Mouse (Mus musculus) mature B cell (primary cell): ENCODE measurements around the gene Btaf1.
"Not testable (repeated sequence)": the region's sequence is repeated elsewhere in the genome, so short reads cannot be mapped to it uniquely, and the experiment has no call there.

Experiments used
- in situ Hi-C: fragments of 300-500 bp; cut with MboI; formaldehyde crosslinking; loops from 2 replicates; pipeline ENCODE4 v1.14.3; 2019

Gene Btaf1

DNA sequence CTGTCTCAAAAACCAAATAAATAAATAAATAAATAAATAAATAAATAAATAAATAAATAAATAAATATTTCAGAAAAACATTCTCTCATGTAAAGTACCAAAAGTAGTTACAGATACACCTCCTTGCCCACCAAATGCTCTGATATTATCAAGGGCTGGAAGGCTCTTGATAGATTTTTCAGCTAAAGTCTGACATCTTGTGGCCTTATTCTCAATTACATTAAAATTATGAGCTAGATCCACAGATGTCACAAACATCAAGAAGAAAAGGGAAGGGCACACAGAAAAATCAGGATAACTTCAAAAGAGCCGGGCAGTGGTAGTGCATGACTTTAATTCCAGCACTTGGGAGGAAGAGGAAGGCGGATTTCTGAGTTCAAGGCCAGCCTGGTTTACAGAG is 3.9 kb upstream of the Btaf1 start:
- in situ Hi-C loops = no loop called here

DNA sequence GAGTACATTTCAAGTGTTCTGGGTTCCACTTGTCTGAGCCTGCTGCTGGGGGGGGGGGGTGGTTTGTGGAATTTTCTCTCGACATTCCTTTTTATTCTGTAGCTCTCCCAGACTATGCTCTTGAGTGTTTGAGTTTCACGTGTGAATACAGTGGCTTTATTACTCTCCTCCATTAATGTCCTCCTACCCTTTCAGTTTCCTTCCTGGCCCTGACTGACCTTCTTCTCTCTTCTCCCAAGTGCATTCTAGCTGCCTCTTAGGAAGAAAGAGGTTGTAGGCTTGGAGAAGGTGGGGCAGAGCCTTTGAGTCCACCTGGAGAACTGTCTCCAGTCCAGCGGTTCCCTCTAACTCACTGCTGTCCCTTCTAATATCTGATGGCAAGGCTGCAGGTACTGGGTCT is 2.9 kb upstream of the Btaf1 start:
- in situ Hi-C loops = no loop called here

DNA sequence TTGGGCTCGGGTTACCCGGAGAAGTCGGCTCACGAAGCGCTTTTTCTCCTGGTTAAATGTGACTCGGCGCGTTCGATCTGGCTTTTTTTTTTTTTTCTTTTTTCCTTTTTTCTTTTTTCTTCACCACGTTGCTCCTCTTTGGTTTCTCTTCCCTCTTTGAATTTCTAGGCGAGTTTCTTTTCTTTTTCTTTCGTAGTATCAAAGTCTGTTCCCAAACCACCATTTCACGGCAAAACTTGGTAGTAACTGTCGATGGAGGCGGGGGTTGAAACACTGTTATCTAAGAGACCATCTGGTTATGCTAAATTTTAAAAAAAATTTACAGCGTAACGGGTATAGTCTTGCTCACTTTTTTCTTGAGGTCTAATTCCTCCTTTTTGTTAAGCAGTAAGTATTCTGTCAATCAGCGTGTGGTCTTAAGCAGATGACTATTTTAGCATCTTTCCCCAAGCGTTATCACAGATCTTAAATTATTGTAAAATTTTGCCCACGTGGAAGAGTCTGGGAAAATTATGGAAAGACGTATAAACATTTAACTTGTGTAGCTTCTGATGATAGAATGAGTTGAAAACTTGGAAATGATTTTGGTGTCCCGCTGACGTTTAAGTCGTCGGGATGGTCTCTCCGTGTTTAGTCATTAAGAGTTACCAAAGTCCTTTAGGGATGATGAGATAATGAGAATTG is 816 bp downstream of the Btaf1 start:
- in situ Hi-C loops = loop anchor here (5.0 kb wide), 1 partner anchor 446 kb away; no protein-coding TSS in a partner anchor

DNA sequence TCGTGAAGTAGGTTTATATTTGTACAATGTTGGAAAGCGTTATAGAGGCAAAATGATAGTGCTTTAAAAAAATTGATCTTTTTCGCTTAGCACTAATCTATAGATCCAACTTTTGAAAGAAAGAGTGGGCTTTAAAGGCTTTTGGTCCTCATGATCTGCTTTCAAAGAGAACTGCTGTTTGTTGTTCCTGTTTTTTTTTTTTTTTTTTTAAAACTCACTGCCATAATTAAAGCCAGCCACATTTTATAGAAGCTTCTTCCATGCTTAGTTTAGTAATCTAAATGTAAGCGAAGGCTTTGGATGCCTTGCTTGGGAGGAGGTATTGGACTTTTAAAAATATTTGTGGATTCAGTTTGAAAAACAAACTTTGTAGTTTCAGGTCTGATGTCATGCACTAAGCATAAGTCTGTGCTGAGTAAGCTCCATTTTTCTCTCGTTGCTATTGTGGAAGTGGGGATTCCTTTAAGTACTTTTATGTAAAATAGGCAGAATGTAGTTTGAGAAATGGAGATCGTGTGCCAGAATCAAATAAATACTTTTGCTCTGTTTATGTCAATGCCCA is 2.0 kb downstream of the Btaf1 start:
- in situ Hi-C loops = loop anchor here (5.0 kb wide), 1 partner anchor 444 kb away; no protein-coding TSS in a partner anchor

DNA sequence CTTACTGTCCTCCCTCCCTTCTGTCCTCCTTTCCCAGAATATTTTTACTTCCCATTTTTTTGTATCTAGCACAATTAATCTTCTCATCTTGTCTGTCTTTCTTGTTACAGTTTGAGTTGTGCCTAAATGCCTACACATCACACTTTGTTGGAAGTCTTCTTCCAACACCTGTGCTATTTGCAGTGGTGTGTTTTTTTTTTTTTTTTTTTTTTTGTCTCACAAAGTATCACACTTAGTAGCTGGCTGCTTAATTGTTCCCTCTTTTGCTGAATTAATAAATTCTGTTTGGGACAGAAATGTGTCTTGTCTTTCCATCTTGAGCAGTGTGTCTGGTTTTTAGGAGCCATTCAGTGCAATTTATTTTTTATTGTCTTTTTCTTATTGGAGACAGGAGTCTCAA is 3.9 kb downstream of the Btaf1 start:
- in situ Hi-C loops = loop anchor here (5.0 kb wide), 1 partner anchor 442 kb away; no protein-coding TSS in a partner anchor

DNA sequence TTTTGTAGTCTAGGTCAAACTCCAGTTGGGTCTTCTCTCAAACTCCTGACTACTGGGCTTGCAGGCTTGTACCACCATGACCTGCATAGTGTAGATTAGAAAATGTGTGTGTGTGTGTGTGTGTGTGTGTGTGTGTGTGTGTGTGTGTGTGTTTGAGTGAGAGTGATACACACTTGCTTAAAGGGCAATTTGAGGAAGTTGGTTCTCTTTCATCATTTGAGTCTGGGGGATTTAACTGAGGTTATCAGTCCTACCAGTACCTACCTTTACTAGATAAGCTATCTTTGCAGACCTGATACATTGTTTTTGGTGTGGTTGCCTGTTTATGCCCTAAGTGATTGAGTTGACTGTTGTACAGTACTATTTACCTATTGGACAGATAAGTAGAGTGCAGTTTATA is 6.2 kb downstream of the Btaf1 start:
- in situ Hi-C loops = no loop called here

DNA sequence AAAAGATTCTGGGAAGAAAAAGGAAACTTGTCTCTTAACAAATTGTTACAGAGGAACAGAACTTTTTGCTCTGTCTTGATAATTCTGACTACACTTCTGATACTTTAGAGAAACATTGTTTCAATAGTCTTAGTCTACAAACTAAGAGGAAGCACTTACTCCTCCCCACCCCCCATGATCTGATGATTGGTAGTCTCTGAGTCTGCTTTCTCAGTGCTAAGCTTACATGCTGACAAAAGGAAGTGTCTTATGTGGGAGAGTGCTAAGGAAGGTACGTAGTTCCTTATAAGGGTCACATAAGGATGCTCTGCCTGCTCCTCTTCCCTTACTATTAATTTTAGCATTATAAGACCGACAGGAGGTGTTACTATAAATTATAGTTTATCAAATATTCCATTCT is 6.7 kb downstream of the Btaf1 start:
- in situ Hi-C loops = no loop called here

DNA sequence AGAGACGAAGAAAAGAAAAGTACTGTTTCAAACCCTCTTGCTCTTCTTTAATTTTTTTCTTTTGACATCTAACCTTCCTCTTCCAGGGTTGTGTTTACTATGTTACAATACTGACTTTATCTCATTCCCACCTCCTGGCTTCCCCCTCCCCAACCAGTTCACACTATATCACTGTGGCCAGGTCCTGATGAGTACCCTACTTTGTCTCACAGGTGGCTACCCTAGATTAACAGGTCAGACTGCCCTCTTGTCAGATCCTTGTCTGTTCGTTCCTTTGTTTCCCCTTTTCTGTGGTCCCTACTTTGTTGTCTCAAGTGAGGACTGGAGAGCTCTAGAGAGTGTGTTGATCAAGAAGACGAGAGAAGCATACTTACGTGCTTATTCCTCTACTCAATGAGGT is 10.4 kb downstream of the Btaf1 start:
- in situ Hi-C loops = no loop called here

DNA sequence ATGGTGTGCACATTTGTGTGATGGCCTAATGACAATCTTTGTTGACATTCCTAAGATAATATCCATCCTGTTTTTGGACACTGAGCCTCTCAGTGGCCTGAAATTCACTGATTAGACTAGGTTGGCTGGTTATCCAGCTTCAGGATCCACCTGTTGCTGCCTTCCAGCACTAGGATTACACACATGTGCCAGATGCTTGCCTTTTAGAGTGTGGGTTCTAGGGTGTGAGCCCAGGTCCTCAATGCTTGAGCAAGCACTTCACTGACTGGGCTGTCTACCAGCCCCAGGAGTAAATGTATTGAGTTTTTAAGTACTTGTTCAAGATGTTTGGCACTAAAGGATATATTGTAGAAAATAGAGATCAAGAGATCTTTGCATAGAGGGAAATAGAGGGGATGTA is 12.1 kb downstream of the Btaf1 start:
- in situ Hi-C loops = no loop called here

DNA sequence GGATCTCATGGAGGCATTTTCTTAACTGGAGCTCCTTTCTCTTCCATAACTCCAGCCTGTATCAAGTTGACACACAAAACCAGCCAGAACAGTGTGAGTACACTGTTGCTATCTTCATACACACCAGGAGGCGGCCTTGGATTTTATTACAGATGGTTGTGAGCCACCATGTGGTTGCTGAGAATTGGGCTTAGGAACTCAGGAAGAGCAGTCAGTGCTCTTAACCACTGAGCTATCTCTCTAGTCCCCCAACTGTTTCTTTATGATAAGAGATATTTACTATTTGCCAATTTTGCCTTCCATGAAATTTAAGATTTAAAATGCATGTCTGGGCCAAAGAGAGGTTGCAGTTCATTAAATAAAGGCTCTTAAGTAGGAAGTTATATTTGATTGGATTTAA is 14.2 kb downstream of the Btaf1 start:
- in situ Hi-C loops = no loop called here

DNA sequence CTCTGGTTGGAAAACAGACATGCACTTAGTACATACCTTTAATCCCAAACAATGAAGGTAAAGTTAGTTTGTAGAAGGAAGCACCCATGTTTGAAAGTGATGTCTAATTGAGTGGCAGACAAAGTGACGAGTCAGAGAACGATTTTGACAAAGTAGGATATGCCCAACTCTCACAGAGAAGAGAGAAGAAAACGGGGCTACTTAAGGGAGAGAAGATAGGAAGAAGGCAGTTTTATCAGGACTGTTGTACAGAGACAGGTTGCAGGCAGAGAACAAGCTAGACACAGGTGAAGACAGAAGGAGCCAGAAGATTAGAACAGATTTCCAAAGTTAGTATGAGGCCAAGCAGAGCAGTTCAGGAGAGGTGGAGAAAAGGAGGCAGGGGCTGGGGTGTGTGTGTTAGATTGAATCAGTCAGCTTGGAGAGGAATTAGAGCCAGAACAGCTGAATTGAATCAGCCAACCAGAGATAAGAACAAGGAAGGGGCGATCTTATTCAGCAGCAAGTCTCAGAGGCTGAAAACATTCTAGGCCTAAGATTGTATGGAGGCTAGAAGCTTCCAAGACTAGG is 27.8 kb downstream of the Btaf1 start:
- in situ Hi-C loops = loop anchor here (10.0 kb wide), 1 partner anchor 401 kb away; no protein-coding TSS in a partner anchor

DNA sequence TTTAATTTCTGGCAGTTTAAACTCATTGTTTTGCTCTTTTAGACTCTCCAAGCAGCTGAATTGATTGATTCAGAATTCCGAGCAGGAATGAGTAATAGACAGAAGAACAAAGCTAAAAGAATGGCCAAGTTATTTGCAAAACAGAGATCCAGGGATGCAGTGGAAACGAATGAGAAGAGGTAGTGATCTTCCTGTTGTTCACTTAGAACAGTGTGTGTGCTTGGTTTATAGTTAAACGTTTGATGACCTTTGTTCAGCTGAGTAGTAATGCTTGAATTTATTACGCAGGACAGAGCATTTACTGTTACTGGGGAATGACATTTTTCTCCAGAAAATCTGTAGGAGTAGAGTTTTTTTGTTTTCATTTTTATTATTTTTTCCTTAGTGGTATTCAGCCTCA is 32.5 kb downstream of the Btaf1 start:
- in situ Hi-C loops = loop anchor here (5.0 to 10.0 kb wide), 2 partner anchors 294 to 396 kb away; no protein-coding TSS in a partner anchor

DNA sequence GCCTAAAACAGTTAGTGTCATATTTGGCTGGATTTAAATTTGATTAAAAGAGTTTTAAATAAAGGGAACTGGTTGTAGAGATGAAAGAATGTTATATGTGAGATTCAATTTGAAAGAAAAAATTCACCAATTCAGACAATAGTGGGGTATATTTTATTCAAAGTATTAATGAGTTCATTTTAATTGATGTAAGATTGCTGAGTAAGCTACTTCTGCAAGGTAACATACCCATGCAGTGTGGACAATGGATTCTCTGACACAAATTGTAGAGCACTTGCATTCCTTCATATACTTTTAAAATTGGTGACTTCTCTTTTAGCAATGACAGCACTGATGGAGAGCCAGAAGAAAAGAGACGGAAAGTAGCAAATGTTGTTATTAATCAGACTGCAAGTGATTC is 35.4 kb downstream of the Btaf1 start:
- in situ Hi-C loops = no loop called here

DNA sequence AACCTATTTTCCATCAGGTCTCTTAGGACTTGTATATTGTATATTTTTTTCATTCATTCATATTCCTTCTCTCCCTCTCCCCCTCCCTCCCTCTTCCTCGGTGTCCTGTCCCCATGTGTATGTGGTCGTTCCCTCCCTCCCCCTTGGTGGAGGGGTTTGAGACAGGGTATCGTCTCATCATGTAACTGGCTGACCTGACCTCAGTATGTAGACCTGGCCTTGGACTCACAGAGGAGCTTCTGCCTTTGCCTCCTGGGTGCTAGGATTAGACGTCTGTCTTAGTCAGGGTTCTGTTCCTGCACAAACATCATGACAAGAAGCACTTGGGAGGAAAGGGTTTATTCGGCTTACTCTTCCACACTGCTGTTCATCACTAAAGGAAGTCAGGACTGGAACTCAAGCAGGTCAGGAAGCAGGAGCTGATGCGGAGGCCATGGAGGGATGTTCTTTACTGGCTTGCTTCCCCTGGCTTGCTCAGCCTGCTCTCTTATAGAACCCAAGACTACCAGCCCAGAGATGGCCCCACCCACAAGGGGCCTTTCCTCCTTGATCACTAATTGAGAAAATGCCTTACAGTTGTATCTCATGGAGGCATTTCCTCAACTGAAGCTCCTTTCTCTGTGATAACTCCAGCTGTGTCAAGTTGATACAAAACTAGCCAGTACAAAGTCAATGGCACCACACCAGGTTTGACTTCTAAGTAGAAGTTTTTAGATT is 36.8 kb downstream of the Btaf1 start:
- in situ Hi-C loops = not testable (repeated sequence)

DNA sequence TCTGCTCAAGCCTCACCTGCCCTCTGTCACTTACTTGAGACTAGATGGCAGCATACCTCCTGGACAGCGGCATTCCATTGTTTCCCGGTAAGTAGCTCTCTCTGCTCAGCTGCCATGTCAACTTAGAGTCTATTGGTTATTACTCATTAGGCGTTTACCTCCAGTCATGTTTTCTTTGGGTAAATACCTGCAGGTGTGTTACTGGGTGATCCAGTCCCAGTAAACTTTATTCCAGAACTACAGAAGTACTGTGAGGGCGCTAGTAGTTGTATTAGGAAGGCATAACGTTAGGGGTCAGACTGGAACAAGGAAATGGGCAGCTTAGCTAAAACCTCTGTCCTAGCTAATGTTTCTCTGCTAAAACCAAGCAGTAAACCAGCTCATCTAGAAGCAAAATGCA is 78.7 kb downstream of the Btaf1 start:
- in situ Hi-C loops = no loop called here

DNA sequence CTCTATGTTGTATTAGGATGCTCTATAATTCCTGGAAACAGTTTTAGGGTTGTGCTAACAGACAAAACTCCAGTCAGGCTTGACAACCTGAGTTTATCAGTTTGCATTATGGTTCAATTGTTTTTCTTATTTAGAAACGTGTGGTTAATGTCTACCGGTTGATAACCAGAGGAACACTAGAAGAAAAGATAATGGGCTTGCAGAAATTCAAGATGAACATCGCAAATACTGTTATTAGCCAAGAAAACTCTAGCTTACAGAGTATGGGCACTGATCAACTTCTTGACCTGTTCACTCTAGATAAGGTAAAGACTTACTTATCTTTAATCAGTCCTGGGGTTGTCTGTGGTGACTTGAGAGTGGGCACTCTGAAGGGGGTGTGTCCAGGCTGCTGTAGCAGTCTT is 84.0 kb downstream of the Btaf1 start:
- in situ Hi-C loops = no loop called here

DNA sequence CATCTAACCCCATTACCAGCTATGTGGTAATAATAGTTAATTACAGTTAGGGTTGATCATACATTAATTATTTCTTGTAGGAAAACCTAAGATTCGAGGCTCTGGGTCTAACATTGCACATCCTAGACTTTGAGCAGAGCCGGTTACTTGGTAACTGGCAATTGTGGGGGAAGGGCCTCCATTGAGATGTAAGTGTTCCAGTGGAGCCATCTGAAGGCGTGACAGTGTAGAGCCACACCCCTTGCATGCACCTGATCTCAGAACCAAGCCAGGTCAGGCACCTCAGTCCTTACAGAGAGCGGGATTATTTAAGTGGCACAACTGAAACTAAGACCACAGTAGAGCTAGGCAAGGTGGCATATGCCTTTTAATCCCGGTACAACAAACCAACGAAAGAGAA is 87.6 kb downstream of the Btaf1 start:
- in situ Hi-C loops = no loop called here

DNA sequence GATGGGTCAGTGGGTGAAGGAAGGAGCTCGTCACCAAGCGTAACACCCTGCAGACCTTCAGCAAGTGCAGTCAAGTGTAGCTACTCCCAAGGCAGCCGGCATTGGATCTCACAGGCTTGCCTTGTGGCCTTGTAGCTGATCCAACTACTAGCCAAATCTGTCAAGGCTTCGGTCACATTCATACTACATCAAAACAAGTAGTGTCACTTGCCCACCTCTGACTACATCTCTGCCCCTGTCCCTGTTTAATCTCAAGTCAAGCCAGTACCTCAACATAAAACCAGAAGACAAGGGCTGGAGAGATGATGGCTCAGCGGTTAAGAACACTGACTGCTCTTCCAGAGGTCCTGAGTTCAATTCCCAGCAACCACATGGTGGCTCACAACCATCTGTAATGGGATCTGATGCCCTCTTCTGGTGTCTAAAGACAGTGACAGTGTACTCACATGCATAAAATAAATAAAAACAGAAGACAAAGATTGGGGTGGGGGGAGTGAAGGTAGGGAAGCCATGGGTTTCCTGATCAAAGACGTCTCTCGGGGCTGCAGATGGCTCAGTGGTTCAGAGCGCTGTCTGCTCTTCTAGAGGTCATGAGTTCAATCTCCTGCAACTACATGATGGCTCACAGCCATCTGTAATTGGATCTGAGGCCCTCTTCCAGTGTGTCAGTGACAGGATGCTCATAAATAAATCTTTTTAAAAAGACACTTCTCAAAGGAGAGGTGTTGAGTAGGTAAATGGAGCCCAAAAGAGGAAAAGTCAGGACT is 88.5 kb downstream of the Btaf1 start:
- in situ Hi-C loops = no loop called here

DNA sequence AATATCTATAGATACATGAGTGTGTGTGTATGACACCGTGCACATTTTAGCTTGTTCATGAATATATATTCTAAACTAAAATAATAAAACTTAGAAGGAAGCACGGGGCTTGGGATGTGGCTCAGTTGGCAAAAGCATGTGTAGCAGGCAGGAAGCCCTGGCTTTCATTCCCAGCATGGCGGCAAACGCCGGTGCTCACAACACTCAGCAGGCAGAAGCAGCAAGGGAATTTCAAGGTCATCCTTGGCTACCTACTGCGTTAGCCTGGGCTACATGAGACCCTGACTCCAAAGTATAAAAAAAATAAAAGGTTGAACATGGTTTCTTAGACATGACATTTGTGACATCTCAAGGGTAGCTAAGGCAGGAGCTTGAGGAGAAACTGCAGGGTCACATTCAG is 91.0 kb downstream of the Btaf1 start:
- in situ Hi-C loops = no loop called here

DNA sequence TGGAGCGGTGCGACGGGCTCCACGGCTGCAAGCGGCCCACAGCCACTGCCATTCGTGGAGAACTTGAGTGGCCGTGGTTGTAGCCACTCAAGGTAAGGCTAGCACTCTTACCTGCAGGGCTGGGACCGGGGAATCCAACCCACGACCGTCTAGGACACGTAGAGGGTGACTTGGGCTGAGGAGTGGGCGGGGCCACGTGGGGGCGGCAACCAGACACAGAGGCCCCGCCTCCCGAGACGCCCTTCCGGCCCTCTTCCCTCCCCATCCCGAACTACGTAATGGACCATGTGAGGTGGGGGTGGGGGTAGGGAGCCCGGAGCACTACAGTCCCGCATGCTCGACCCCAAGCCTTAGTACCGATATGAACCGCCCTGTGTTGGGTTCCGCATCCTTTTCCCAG is 92.5 kb downstream of the Btaf1 start:
- in situ Hi-C loops = no loop called here

DNA sequence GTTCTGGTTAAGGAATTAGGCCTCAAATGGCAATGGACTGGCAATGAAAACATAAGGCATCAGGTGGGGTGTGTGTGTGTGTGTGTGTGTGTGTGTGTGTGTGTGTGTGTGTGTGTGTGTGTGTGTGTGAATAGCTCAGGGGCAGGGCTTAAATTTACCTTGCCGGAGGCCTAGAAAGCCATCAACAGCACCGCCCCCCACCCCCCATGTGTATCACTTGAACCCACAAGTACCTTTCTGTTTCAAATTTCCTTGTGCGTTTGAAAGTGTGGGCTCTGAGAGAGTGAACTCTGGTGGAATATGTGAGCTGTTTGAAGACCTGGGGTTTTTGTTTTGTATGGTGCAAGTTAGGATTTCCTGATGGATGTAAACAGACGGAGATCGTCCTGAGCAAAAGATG is 93.1 kb downstream of the Btaf1 start:
- in situ Hi-C loops = no loop called here

DNA sequence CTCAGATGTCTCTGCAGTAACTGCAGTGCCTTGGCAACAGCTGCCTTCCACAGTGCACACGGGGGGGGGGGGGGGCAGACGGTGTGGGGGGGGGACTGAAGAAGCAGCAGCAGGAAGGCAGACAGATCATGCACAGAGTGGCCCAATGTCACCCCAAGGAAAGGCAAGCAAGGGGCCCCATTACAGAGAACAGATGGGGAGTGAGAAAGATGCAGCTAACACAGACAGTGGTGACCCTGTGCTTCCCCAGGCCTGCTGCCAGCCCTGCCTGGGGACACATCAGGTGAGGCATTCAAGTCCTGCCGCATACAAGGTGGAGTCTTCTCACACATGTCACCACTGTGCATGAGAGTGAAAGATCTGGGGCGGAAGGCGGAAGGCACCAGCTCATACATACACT is 94.7 kb downstream of the Btaf1 start:
- in situ Hi-C loops = no loop called here
